Mouse (Mus musculus): ENCODE data around the gene Rab29.

DNA sequence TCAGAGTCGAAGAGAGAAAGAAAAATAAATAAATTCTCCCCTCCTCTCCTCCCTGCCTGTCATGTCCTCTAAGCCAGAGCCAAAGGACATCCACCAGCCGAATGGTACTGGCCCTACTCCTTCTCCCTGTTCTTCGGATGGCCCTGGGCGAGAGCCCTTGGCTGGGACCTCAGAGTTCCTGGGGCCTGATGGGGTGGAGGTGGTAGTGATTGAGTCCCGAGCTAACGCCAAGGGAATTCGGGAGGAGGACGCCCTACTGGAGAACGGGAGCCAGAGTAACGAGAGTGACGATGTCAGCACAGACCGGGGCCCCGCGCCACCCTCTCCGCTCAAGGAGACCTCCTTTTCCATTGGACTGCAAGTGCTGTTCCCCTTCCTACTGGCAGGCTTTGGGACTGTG, 36.5 kb upstream of the Rab29 start:
- TF ChIP-seq TCF12 (IDR thresholded peaks at IDR 0.05; ENCODE audit: insufficient read depth, poor library complexity, severe bottlenecking) (no peak), MYOG (IDR thresholded peaks at IDR 0.05; ENCODE audit: control insufficient read depth in 1 of 3, insufficient read depth in 1 of 3, insufficient read length in 2 of 3, low read depth in 2 of 3) (no peak), POLR2A (IDR thresholded peaks at IDR 0.05; ENCODE audit: insufficient read length, low read depth) (no peak), CEBPB (IDR thresholded peaks at IDR 0.05; ENCODE audit: insufficient read depth, poor library complexity, severe bottlenecking) (no peak)

All from myocyte (in vitro differentiated cells).